Mouse (Mus musculus): ENCODE results near the gene Lce1f. TPM values are rescaled to one million over a fixed set of nuclear protein-coding genes. Genes with fewer than 3 reads are reported as not detected.
"Not testable (repeated sequence)": the region's sequence is repeated elsewhere in the genome, so short reads cannot be mapped to it uniquely, and the experiment has no call there.

Gene Lce1f
- total and polyA plus RNA-seq, 2 experiments from 2014 or later: not detected

DNA sequence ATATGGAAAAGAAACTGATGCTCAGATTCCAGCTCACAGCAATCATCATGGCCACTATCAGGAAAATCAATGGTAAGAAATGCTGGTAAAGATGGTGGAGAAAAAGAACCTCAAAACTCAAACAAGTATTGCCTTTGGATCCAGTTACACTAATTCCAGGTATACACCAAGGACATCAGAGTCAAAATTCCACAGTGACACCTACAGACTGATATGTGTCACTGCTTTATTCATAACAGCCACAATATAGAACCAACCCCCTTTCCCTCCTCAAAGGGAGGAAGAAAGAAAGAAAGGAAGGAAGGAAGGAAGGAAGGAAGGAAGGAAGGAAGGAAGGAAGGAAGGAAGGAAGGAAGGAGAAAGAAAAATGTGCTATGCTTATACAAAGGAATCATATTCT is 5.0 kb downstream of the Lce1f start:
- H3K27ac ChIP-seq (ENCODE audit: low read depth, low read length): no peak overlapping the region
- ATAC-seq (ENCODE audit: low FRiP score) (no peak), DNase-seq (ENCODE audit: low spot score) (no peak)
- H3K27me3 ChIP-seq (ENCODE audit: insufficient read depth, low read length): no peaks in the 10 kb centered on the region
- no peaks in the 10 kb centered on the region for H3K4me1 ChIP-seq (ENCODE audit: insufficient read depth, low read length)
- no peaks in the 10 kb centered on the region for H3K9me3 ChIP-seq (ENCODE audit: low read length)
- no peak overlapping the region for H3K4me3 ChIP-seq (ENCODE audit: low read depth, low read length)
- no peak overlapping the region for H3K4me2 ChIP-seq (ENCODE audit: low read depth, low read length, poor library complexity, severe bottlenecking)
- no peaks in the 10 kb centered on the region for H3K36me3 ChIP-seq (ENCODE audit: insufficient read depth, low read length)
- peak; percentile 37 for TF ChIP-seq CTCF (IDR thresholded peaks at IDR 0.05)
- H3K9ac ChIP-seq (replicated peaks; ENCODE audit: low read length, poor library complexity, severe bottlenecking): no peak overlapping the region

DNA sequence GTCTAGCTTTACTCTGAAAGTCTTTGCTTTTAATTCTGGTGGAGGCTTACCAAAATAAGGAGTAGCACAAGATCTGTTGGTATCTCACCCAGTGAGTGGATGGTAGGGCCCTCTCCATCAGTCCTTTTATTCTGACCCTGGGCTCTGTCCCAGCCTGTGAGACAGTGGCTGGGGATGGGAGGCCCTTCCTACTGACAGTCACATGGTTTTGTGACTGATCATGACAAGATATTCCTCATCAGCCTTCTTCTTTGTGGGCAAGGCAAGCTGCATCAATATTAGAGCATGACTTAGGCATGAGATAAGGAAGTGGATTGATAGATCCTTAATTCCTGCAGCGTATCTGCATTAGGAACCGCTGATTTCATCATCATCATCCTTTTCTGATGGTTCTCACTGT is 11.2 kb downstream of the Lce1f start, which contains the start of gene Lce1e:
TSS of gene Lce1e (minus strand) at position 101 of the 400 bp plus-strand sequence.
- Histone ChIP-seq H3K9me3 (ENCODE audit: low read length) (no peaks in the 10 kb centered on the region), H3K4me2 (ENCODE audit: low read depth, low read length, poor library complexity, severe bottlenecking) (no peak within 1 kb of the TSS), H3K9ac (replicated peaks; ENCODE audit: low read length, poor library complexity, severe bottlenecking) (no peak within 1 kb of the TSS), H3K36me3 (ENCODE audit: insufficient read depth, low read length) (no peaks in the 10 kb centered on the region), H3K4me1 (ENCODE audit: insufficient read depth, low read length) (no peaks in the 10 kb centered on the region), H3K27me3 (ENCODE audit: insufficient read depth, low read length) (no peaks in the 10 kb centered on the region), H3K4me3 (ENCODE audit: low read depth, low read length) (no peak within 1 kb of the TSS), H3K27ac (ENCODE audit: low read depth, low read length) (no peak within 1 kb of the TSS)
- DNase-seq (ENCODE audit: low spot score): no peak
- WGBS: 86% methylated on average over 2 of the region's 2 CpGs
- ATAC-seq (ENCODE audit: low FRiP score): no peak
- no peak for TF ChIP-seq CTCF (IDR thresholded peaks at IDR 0.05)

DNA sequence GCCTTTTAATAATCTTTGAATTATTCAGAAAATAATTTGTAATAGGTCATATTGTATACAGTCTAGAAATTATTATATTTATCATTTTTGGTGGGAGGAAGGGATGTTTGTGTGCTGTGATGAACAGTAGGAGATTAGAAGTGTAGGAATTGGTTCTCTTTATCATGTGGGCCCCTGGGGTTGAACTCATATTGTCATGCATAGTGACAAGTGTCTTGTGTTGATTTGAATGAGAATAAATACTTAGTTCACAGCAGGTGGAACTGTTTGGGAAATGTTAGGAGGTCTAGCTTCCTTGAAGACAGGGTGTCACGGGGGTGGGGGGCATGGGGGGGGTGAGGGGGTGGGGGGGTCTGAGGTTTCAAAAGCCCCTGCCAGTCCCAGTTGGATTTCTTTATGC is 25.5 kb downstream of the Lce1f start:
- H3K4me3 ChIP-seq (ENCODE audit: low read depth, low read length): no peak overlapping the region
- ATAC-seq (ENCODE audit: low FRiP score): no peak
- H3K27me3 ChIP-seq (ENCODE audit: insufficient read depth, low read length): no peaks in the 10 kb centered on the region
- TF ChIP-seq CTCF (IDR thresholded peaks at IDR 0.05): no peak
- no peak overlapping the region for H3K4me2 ChIP-seq (ENCODE audit: low read depth, low read length, poor library complexity, severe bottlenecking)
- no peak overlapping the region for H3K9ac ChIP-seq (replicated peaks; ENCODE audit: low read length, poor library complexity, severe bottlenecking)
- no peaks in the 10 kb centered on the region for H3K36me3 ChIP-seq (ENCODE audit: insufficient read depth, low read length)
- H3K9me3 ChIP-seq (ENCODE audit: low read length): no peaks in the 10 kb centered on the region
- 7% methylated on average over 1 of the region's 1 CpGs for WGBS
- no peaks in the 10 kb centered on the region for H3K4me1 ChIP-seq (ENCODE audit: insufficient read depth, low read length)
- H3K27ac ChIP-seq (ENCODE audit: low read depth, low read length): no peak overlapping the region
- no peak for DNase-seq (ENCODE audit: low spot score)

DNA sequence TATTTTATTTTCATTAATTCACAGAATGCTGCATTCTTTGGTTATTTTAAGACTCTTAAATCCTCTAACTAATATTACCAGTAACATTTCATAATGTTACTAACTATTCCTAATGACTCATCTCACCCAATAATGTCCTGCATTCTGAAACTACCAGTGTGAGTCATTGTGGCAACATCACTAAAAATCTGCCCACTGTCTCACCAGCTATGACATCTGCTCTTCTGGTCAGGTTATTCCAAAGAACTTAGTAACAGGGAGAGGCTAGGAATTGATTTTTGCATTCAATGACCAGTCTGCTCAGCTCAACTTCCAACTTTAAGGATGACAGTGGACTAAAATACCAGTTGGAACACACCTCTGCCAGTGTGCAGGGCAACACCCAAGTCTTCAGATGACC is 28.5 kb downstream of the Lce1f start:
- DNase-seq (ENCODE audit: low spot score) (no peak), ATAC-seq (ENCODE audit: low FRiP score) (no peak)

DNA sequence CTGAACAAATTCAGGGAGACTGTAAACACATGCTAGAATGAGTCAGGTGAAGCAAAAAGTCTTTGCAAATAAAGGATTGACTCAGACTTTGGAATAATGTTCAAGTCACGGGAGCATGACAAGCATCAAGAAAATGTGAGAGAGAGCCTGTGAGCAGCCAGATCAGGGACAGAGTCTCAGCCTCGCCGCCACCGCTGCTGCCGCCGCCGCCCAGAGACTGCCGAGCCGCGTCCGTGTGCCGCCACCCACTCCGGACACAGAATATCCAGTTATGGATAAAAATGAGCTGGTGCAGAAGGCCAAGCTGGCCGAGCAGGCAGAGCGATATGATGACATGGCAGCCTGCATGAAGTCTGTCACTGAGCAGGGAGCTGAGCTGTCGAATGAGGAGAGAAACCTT is 31.0 kb downstream of the Lce1f start:
- not testable (repeated sequence) for DNase-seq (ENCODE audit: low spot score); H3K4me2 ChIP-seq (ENCODE audit: low read depth, low read length, poor library complexity, severe bottlenecking); ATAC-seq (ENCODE audit: low FRiP score); H3K27me3 ChIP-seq (ENCODE audit: insufficient read depth, low read length); H3K36me3 ChIP-seq (ENCODE audit: insufficient read depth, low read length); H3K4me3 ChIP-seq (ENCODE audit: low read depth, low read length); H3K4me1 ChIP-seq (ENCODE audit: insufficient read depth, low read length); H3K9ac ChIP-seq (replicated peaks; ENCODE audit: low read length, poor library complexity, severe bottlenecking); H3K27ac ChIP-seq (ENCODE audit: low read depth, low read length); H3K9me3 ChIP-seq (ENCODE audit: low read length)
- WGBS: 89% methylated on average over 16 of the region's 16 CpGs

More for the DNA sequence above, 28.5 kb downstream of the Lce1f start:
- no peak overlapping the region for H3K9ac ChIP-seq (replicated peaks; ENCODE audit: low read length, poor library complexity, severe bottlenecking)
- no peaks in the 10 kb centered on the region for H3K4me1 ChIP-seq (ENCODE audit: insufficient read depth, low read length)
- no peak overlapping the region for H3K4me3 ChIP-seq (ENCODE audit: low read depth, low read length)
- H3K4me2 ChIP-seq (ENCODE audit: low read depth, low read length, poor library complexity, severe bottlenecking): no peak overlapping the region
- no peak for TF ChIP-seq CTCF (IDR thresholded peaks at IDR 0.05)
- no peak overlapping the region for H3K27ac ChIP-seq (ENCODE audit: low read depth, low read length)
- no peaks in the 10 kb centered on the region for H3K36me3 ChIP-seq (ENCODE audit: insufficient read depth, low read length)
- no peaks in the 10 kb centered on the region for H3K27me3 ChIP-seq (ENCODE audit: insufficient read depth, low read length)
- no peaks in the 10 kb centered on the region for H3K9me3 ChIP-seq (ENCODE audit: low read length)

DNA sequence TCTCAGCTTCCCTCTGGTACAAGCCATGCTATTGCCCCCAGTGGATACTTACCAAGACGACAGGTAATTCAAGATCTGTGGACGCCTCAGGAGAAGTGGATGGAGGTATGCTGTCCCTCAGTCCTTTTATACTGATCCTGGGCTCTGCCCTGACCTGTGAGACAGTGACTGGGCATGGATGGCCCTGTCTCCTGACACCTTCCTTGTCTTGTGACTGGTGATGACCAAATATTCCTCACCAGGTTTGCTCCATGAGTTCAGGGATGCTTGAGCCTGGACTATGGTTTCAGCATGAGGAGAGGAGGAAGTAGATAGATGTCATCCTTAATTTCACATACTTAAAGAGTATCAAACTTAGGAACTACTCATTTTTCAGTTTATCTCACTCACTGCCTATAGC is 33.0 kb downstream of the Lce1f start, which contains the start of gene Lce1d:
TSS of gene Lce1d (minus strand) at position 101 of the 400 bp plus-strand sequence.
- 84% methylated on average over 2 of the region's 2 CpGs for WGBS

More for the DNA sequence above, 33.0 kb downstream of the Lce1f start, which contains the start of gene Lce1d:
- H3K36me3 ChIP-seq (ENCODE audit: insufficient read depth, low read length): no peaks in the 10 kb centered on the region
- H3K9me3 ChIP-seq (ENCODE audit: low read length): no peaks in the 10 kb centered on the region
- DNase-seq (ENCODE audit: low spot score) (no peak), ATAC-seq (ENCODE audit: low FRiP score) (no peak)
- H3K9ac ChIP-seq (replicated peaks; ENCODE audit: low read length, poor library complexity, severe bottlenecking): no peak within 1 kb of the TSS
- no peak within 1 kb of the TSS for H3K27ac ChIP-seq (ENCODE audit: low read depth, low read length)
- no peaks in the 10 kb centered on the region for H3K4me1 ChIP-seq (ENCODE audit: insufficient read depth, low read length)
- no peak for TF ChIP-seq CTCF (IDR thresholded peaks at IDR 0.05)
- H3K4me3 ChIP-seq (ENCODE audit: low read depth, low read length): no peak within 1 kb of the TSS
- H3K4me2 ChIP-seq (ENCODE audit: low read depth, low read length, poor library complexity, severe bottlenecking): no peak within 1 kb of the TSS
- H3K27me3 ChIP-seq (ENCODE audit: insufficient read depth, low read length): no peaks in the 10 kb centered on the region
